Mouse (Mus musculus): ENCODE results near the gene Nccrp1.

DNA sequence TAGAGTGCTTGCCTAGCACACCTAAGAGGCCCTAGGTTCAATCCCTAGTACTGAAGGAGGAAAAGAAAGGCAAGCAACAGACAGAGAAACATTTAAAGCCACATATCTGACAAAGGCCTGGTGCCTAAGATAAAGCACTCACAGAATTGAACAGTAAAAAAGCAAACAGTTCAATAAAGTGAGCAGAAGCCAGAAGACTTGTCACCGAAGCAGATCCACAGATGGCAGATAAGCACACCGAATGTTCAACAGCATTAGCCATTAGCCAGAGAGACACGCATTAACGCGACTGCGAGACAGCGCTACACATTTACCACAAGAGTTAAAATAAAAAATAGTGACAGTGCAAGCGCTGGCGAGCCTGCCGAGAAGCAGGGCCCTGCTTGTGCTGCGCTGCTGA is 35.8 kb upstream of the Nccrp1 start:
- TF ChIP-seq CTCF (conservative IDR thresholded peaks at IDR 0.05; ENCODE audit: low read length) = no peak
- no peak for TF ChIP-seq POU5F1 (IDR thresholded peaks at IDR 0.05; ENCODE audit: borderline replicate concordance, low read length)
- no peak for TF ChIP-seq NANOG (IDR thresholded peaks at IDR 0.05; ENCODE audit: borderline replicate concordance, low read length)

All from E14TG2a.4 (cell line).